Comparison of ENCODE assay signal across 21 mouse cellular contexts in the genomic region with DNA sequence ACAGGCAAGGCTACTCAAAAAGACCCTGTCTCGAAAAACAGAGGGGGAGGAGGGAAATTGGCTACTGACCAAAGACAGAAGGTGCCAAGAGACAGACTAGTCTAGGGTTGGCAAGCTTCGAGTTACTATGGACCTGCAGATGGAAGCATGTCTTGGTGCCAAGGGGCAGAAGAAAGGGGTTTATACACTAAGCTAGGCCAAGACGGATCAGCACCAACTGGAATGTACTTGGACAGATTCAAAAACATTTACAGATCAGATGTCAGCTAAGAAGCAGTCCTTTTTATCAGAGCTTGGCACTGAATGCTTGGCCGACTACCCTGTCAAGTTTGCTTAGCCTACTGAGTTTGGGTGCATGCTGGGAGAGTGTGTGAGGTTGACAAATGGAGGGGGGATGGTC. TPM values are rescaled to one million over a fixed set of nuclear protein-coding genes. Genes with fewer than 3 reads are reported as not detected.
DNase-seq lines count a peak whose midpoint lies in the region; ATAC-seq and TF ChIP-seq lines count a peak whose summit lies in the region.
"Had no signal": no experiment of that assay in that cellular context is flagged by ENCODE, and none has a peak within 500 bp of the region (broad histone marks: within the 10 kb centered on the region; RNA-seq: fewer than 3 reads in every experiment).

No protein-coding gene starts in this region.

- no peak overlapping the region for H3K9ac ChIP-seq in embryonic facial prominence, embryonic 14.5 days (ENCODE audit: low read depth, low read length)
- H3K9ac ChIP-seq in forebrain, postnatal 0 days, result no peak overlapping the region
- no peak overlapping the region for H3K9ac ChIP-seq in kidney, embryonic 15.5 days
- H3K9ac ChIP-seq: limb, embryonic 12.5 days; midbrain, embryonic 12.5 days had no signal

- no peaks in the 10 kb centered on the region for H3K36me3 ChIP-seq in embryonic facial prominence, embryonic 14.5 days (ENCODE audit: control insufficient read depth, insufficient read depth, low read length)
- H3K36me3 ChIP-seq in embryonic facial prominence, embryonic 10.5 days (replicated peaks), result no peaks in the 10 kb centered on the region
- H3K36me3 ChIP-seq in forebrain, postnatal 0 days (ENCODE audit: insufficient read depth), result no peaks in the 10 kb centered on the region
- no peaks in the 10 kb centered on the region for H3K36me3 ChIP-seq in kidney, embryonic 15.5 days
- H3K36me3 ChIP-seq: G1E; limb, embryonic 12.5 days; midbrain, embryonic 12.5 days had no signal

- ATAC-seq in embryonic facial prominence, embryonic 14.5 days (ENCODE audit: low read depth), result peak; percentile 67
- peak; percentile 96 for ATAC-seq in forebrain, postnatal 0 days
- no peak for ATAC-seq in kidney, embryonic 15.5 days (replicated peaks; ENCODE audit: low FRiP score)
- ATAC-seq: activated CD4-positive, CD25-positive, alpha-beta regulatory T cell, adult 4 months; lung, postnatal 0 days had no signal

- intact Hi-C loops in left cerebral cortex, postnatal 4 days (cut with DNase I), result loop anchor here (5.0 kb wide), 1 partner anchor 42 kb away; the partner anchor contains the start of gene Capn1
- intact Hi-C loops in left cerebral cortex, postnatal 36 days (cut with DNase I), result no loop called here
- intact Hi-C loops in gastrocnemius, adult 2 months (cut with DNase I), result no loop called here

- H3K4me1 ChIP-seq in embryonic facial prominence, embryonic 14.5 days (ENCODE audit: control insufficient read depth, insufficient read depth, low read length), result no peaks in the 10 kb centered on the region
- peaks cover 5% of the 10 kb centered on the region; the same call in 1 of the 2 replicates for H3K4me1 ChIP-seq in embryonic facial prominence, embryonic 10.5 days
- H3K4me1 ChIP-seq in forebrain, postnatal 0 days (ENCODE audit: insufficient read depth), result no peaks in the 10 kb centered on the region
- no peaks in the 10 kb centered on the region for H3K4me1 ChIP-seq in kidney, embryonic 15.5 days
- H3K4me1 ChIP-seq: midbrain, embryonic 12.5 days had no signal

- peak; percentile 66 for DNase-seq in embryonic facial prominence, embryonic 14.5 days (ENCODE audit: low spot score)
- no peak for DNase-seq in embryonic facial prominence, embryonic 10.5 days (ENCODE audit: low spot score)
- peak; percentile 91 for DNase-seq in left cerebral cortex, postnatal 4 days
- no peak for DNase-seq in left cerebral cortex, postnatal 36 days (ENCODE audit: low spot score in 2 of 2)
- DNase-seq in NIH3T3 (ENCODE audit: low read depth), result peak; percentile 59
- DNase-seq in forebrain, postnatal 0 days, result peak; percentile 83
- DNase-seq in gastrocnemius, adult 2 months, result no peak
- DNase-seq: B cell, adult 2 months; heart, adult 2 months; heart, postnatal 36 days; thymus, postnatal 36 days had no signal

- H3K27me3 ChIP-seq in embryonic facial prominence, embryonic 14.5 days (replicated peaks; ENCODE audit: control insufficient read depth, insufficient read depth, low read length), result no peaks in the 10 kb centered on the region
- no peaks in the 10 kb centered on the region for H3K27me3 ChIP-seq in embryonic facial prominence, embryonic 10.5 days (replicated peaks; ENCODE audit: low read depth, poor library complexity, severe bottlenecking)
- H3K27me3 ChIP-seq in forebrain, postnatal 0 days (ENCODE audit: insufficient read depth, low read length), result no peaks in the 10 kb centered on the region
- no peaks in the 10 kb centered on the region for H3K27me3 ChIP-seq in kidney, embryonic 15.5 days
- H3K27me3 ChIP-seq: limb, embryonic 12.5 days; midbrain, embryonic 12.5 days had no signal

- no peaks in the 10 kb centered on the region for H3K9me3 ChIP-seq in embryonic facial prominence, embryonic 14.5 days (ENCODE audit: control insufficient read depth, low read length)
- H3K9me3 ChIP-seq in embryonic facial prominence, embryonic 10.5 days, result no peaks in the 10 kb centered on the region
- no peaks in the 10 kb centered on the region for H3K9me3 ChIP-seq in forebrain, postnatal 0 days (ENCODE audit: low read length)
- no peaks in the 10 kb centered on the region for H3K9me3 ChIP-seq in kidney, embryonic 15.5 days (replicated peaks)
- H3K9me3 ChIP-seq: G1E; limb, embryonic 12.5 days; midbrain, embryonic 12.5 days had no signal

- no peak for TF ChIP-seq CTCF in forebrain, postnatal 0 days (IDR thresholded peaks at IDR 0.05; ENCODE audit: low read depth)
- no peak for TF ChIP-seq CTCF in gastrocnemius, adult 2 months (IDR thresholded peaks at IDR 0.05)

- 60% methylated on average over 4 of the region's 4 CpGs for WGBS in embryonic facial prominence, embryonic 14.5 days
- 83% methylated on average over 4 of the region's 4 CpGs for WGBS in embryonic facial prominence, embryonic 10.5 days
- 45% methylated on average over 4 of the region's 4 CpGs for WGBS in forebrain, postnatal 0 days
- WGBS in kidney, embryonic 15.5 days, result 79% methylated on average over 4 of the region's 4 CpGs

- H3K4me2 ChIP-seq in embryonic facial prominence, embryonic 14.5 days (ENCODE audit: low read depth, low read length), result no peak overlapping the region
- H3K4me2 ChIP-seq in forebrain, postnatal 0 days (ENCODE audit: low read depth), result no peak overlapping the region
- no peak overlapping the region for H3K4me2 ChIP-seq in kidney, embryonic 15.5 days
- H3K4me2 ChIP-seq: limb, embryonic 12.5 days; midbrain, embryonic 12.5 days had no signal

- H3K4me3 ChIP-seq in embryonic facial prominence, embryonic 14.5 days (ENCODE audit: low read depth, low read length), result no peak overlapping the region
- H3K4me3 ChIP-seq in embryonic facial prominence, embryonic 10.5 days, result no peak overlapping the region
- no peak overlapping the region for H3K4me3 ChIP-seq in forebrain, postnatal 0 days (ENCODE audit: low read depth, low read length)
- no peak overlapping the region for H3K4me3 ChIP-seq in gastrocnemius, adult 2 months
- no peak overlapping the region for H3K4me3 ChIP-seq in kidney, embryonic 15.5 days (replicated peaks)
- H3K4me3 ChIP-seq: heart, adult 2 months; limb, embryonic 12.5 days; midbrain, embryonic 12.5 days had no signal

- no peak overlapping the region for H3K27ac ChIP-seq in embryonic facial prominence, embryonic 14.5 days (replicated peaks; ENCODE audit: low read depth, low read length)
- no peak overlapping the region for H3K27ac ChIP-seq in embryonic facial prominence, embryonic 10.5 days (replicated peaks)
- no peak overlapping the region for H3K27ac ChIP-seq in forebrain, postnatal 0 days (ENCODE audit: low read depth, low read length)
- no peak overlapping the region for H3K27ac ChIP-seq in gastrocnemius, adult 2 months
- no peak overlapping the region for H3K27ac ChIP-seq in kidney, embryonic 15.5 days
- H3K27ac ChIP-seq: heart, adult 2 months; kidney, postnatal 0 days; limb, embryonic 12.5 days; midbrain, embryonic 12.5 days had no signal

RNA-seq across cellular contexts. Expression of gene Slc22a20, which starts 10.3 kb away (rescaled TPM):
- polyA plus RNA-seq in embryonic facial prominence, embryonic 14.5 days (2014; fragmentation: Nextera tagmentation; extraction: Ambion mirVana), result not detected in 2 replicates
- polyA plus RNA-seq in embryonic facial prominence, embryonic 10.5 days (2016; fragmentation: Nextera tagmentation; extraction: Ambion mirVana), result not detected in 2 replicates
- not detected for total RNA-seq in left cerebral cortex, postnatal 4 days (2021)
- not detected for total RNA-seq in left cerebral cortex, postnatal 36 days (2021)
- not detected in 2 replicates for total RNA-seq in forebrain, postnatal 0 days (2014; rRNA removed)
- not detected in 2 replicates for polyA plus RNA-seq in forebrain, postnatal 0 days (2015; fragmentation: Nextera tagmentation; extraction: Ambion mirVana)
- not detected for total RNA-seq in gastrocnemius, adult 2 months (2021)
- polyA plus RNA-seq in kidney, embryonic 15.5 days (2015; fragmentation: Nextera tagmentation; extraction: Ambion mirVana), result not detected in 2 replicates
- total RNA-seq: G1E; heart, adult 2 months; heart, postnatal 36 days had no signal
- polyA plus RNA-seq: activated CD4-positive, CD25-positive, alpha-beta regulatory T cell, adult 4 months; frontal cortex, adult 2 months; G1E; heart, adult 2 months; kidney, postnatal 0 days; limb, embryonic 12.5 days; lung, postnatal 0 days; midbrain, embryonic 12.5 days; neural tube, embryonic 14.5 days; stomach, embryonic 14.5 days had no signal

RNA-seq across cellular contexts. Expression of gene Pola2, which starts 11.7 kb away (rescaled TPM):
- 59.1 and 65.2 TPM in 2 replicates for polyA plus RNA-seq in embryonic facial prominence, embryonic 14.5 days (2014; fragmentation: Nextera tagmentation; extraction: Ambion mirVana)
- 119 and 120 TPM in 2 replicates for polyA plus RNA-seq in embryonic facial prominence, embryonic 10.5 days (2016; fragmentation: Nextera tagmentation; extraction: Ambion mirVana)
- 10 to 100 TPM; 14.3 to 16.4 TPM for total RNA-seq in left cerebral cortex, postnatal 4 days (2021)
- total RNA-seq in left cerebral cortex, postnatal 36 days (2021), result 1 to 10 TPM; 4.6 to 5.5 TPM
- total RNA-seq in forebrain, postnatal 0 days (2014; rRNA removed), result 12.4 and 18.1 TPM in 2 replicates
- 13.7 and 15.3 TPM in 2 replicates for polyA plus RNA-seq in forebrain, postnatal 0 days (2015; fragmentation: Nextera tagmentation; extraction: Ambion mirVana)
- 1 to 10 TPM; 8.9 to 9.2 TPM for total RNA-seq in gastrocnemius, adult 2 months (2021)
- polyA plus RNA-seq in kidney, embryonic 15.5 days (2015; fragmentation: Nextera tagmentation; extraction: Ambion mirVana), result 75.3 and 83.2 TPM in 2 replicates

RNA-seq across cellular contexts. Expression of gene Capn1, which starts 40.0 kb away (rescaled TPM):
- polyA plus RNA-seq in embryonic facial prominence, embryonic 14.5 days (2014; fragmentation: Nextera tagmentation; extraction: Ambion mirVana), result 16.8 and 19.0 TPM in 2 replicates
- polyA plus RNA-seq in embryonic facial prominence, embryonic 10.5 days (2016; fragmentation: Nextera tagmentation; extraction: Ambion mirVana), result 2.9 and 3.2 TPM in 2 replicates
- total RNA-seq in left cerebral cortex, postnatal 4 days (2021), result 10 to 100 TPM; 12.1 to 14.2 TPM
- total RNA-seq in left cerebral cortex, postnatal 36 days (2021), result 10 to 100 TPM; 19.6 to 20.9 TPM
- 5.5 and 7.7 TPM in 2 replicates for total RNA-seq in forebrain, postnatal 0 days (2014; rRNA removed)
- polyA plus RNA-seq in forebrain, postnatal 0 days (2015; fragmentation: Nextera tagmentation; extraction: Ambion mirVana), result 3.0 and 3.3 TPM in 2 replicates
- 10 to 100 TPM; 87.0 to 93.7 TPM for total RNA-seq in gastrocnemius, adult 2 months (2021)
- 8.4 and 11.1 TPM in 2 replicates for polyA plus RNA-seq in kidney, embryonic 15.5 days (2015; fragmentation: Nextera tagmentation; extraction: Ambion mirVana)

RNA-seq across cellular contexts. Expression of gene Cdc42ep2, which starts 51.1 kb away (rescaled TPM):
- 14.0 and 16.2 TPM in 2 replicates for polyA plus RNA-seq in embryonic facial prominence, embryonic 14.5 days (2014; fragmentation: Nextera tagmentation; extraction: Ambion mirVana)
- 1.5 and 2.2 TPM in 2 replicates for polyA plus RNA-seq in embryonic facial prominence, embryonic 10.5 days (2016; fragmentation: Nextera tagmentation; extraction: Ambion mirVana)
- total RNA-seq in left cerebral cortex, postnatal 4 days (2021), result 10 to 100 TPM; 11.2 to 14.2 TPM
- 1 to 10 TPM; 5.5 to 8.3 TPM for total RNA-seq in left cerebral cortex, postnatal 36 days (2021)
- 13.3 and 18.4 TPM in 2 replicates for total RNA-seq in forebrain, postnatal 0 days (2014; rRNA removed)
- 13.5 and 15.6 TPM in 2 replicates for polyA plus RNA-seq in forebrain, postnatal 0 days (2015; fragmentation: Nextera tagmentation; extraction: Ambion mirVana)
- 10 to 100 TPM in 1 of 2 experiments, 1 to 10 TPM in 1; 8.2 to 14.3 TPM for total RNA-seq in gastrocnemius, adult 2 months (2021)
- polyA plus RNA-seq in kidney, embryonic 15.5 days (2015; fragmentation: Nextera tagmentation; extraction: Ambion mirVana), result 13.4 and 15.5 TPM in 2 replicates

Comparison
In these comparisons a context has a peak if more than half of its experiments do, and no peak if none do; other contexts are left out.
1. DNase-seq: peak in embryonic facial prominence, embryonic 14.5 days (single experiment), left cerebral cortex, postnatal 4 days (single experiment), NIH3T3 (single experiment) and forebrain, postnatal 0 days (single experiment); none in embryonic facial prominence, embryonic 10.5 days (single experiment), left cerebral cortex, postnatal 36 days (0 of 2) and gastrocnemius, adult 2 months (single experiment).
2. RNA of gene Capn1, which starts 40.0 kb away (total RNA-seq): 87.0 to 93.7 TPM in gastrocnemius, adult 2 months; 19.6 to 20.9 TPM in left cerebral cortex, postnatal 36 days, 12.1 to 14.2 TPM in left cerebral cortex, postnatal 4 days and 5.5 to 7.7 TPM in forebrain, postnatal 0 days; every median in the first group is over 4 times any median in the second.